Mouse (Mus musculus): Measurements from ENCODE around the gene Lgals1.

DNA sequence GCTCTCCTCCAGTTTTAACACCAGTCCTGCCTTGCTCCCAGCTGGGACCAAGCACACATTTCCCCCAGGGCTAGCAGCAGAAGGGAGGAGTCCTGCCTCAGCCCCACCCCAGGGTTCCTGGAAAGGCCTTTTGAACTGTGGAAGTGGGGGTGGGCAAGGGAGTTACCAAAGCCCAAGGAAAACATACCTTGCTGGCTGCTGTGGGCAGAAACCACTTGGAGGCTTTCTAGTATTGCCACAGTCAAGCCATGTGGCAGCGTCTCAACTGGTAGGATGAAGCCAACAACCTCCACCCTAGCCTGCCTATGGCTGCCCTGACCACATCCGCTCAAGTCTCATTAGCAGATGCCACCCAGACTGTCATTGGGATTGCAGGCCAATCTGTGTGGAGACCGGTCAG is 30.4 kb upstream of the Lgals1 start:
- TF ChIP-seq CTCF (IDR thresholded peaks at IDR 0.05; ENCODE audit: low read depth, low read length) = no peak
- TF ChIP-seq POLR2AphosphoS5 (IDR thresholded peaks at IDR 0.05; ENCODE audit: insufficient replicate concordance, low read depth, low read length) = no peak
